Mouse (Mus musculus) urinary bladder, postnatal 4 days (tissue): ENCODE measurements around the gene Sepsecs.

Source experiments
- DNase-seq, 2 experiments: peaks; one replicate each; pipeline ENCODE4 v3.0.0; 2021 to 2022; ENCODE audit warnings: low spot score in 2 of 2

Gene Sepsecs

DNA sequence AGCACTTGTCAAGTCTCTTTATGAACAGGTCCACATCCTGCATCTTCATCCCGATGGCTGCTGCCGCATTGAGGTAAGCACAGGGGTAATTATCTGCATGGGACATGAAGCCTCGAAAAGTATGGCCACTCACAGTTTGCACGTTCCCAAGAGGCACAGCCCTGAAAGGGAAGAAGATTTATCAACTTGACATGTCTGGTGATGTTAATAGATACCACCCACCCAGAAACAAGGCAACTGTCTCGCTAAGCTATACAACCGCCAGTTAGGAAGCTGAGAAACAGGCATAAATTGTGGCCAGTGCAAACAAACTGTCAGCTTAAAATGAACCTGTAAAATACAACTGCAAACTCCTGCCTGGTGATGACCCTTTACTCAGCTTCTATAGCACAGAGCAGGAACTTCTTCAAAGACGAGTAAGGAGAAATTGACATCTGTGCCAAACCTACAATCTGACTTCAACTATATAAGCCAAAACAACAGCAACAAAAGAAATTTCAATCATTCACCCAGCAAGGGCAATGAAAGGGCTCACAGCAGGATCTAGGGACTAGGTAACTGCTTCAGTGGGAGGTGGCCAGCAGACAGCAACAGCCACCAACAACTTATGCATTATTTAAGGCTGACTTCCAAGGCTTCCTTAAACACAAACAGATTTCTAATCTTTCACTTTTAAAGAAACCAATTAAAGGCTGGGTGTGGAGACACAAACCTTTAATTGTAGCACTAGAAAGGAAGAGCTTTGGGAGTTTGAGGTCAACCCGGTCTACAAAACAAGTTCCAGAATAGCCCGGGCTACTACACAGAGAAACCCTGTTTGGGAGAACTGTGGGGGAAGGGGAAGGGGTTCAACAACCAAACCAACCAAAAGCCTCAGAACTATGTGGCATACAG, 25.3 kb downstream of the Sepsecs start:
- no peak for DNase-seq

DNA sequence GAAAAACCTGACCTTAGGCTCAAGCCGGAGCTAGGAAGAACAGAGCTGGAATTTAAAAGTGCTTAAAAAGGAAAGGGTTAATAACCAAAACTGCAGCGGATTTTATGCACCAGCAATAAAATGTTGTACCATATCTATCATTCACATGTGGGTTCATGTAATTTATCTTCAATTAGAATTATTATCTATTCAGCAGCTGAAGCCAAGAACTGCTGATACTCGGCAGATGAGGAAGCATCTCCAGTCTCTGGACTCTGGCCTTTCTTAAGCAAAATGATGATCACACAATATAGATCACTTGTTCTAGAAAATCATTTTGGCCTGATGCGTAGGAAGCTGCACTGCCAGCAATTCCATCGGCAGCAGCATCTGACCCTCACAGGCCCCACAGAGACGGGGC, 27.8 kb downstream of the Sepsecs start:
- no peak for DNase-seq

GRCm38 (mm10) chr5:52638916-52639315, 30.6 kb downstream of the Sepsecs start:
- no peak for DNase-seq

- peak in 1 of 2 experiments; percentile 42 for DNase-seq
These were observed 31.5 kb downstream of the Sepsecs start for GRCm38 (mm10) chr5:52638006-52638405.

- peak in 1 of 2 experiments; percentile 55 for DNase-seq
These were observed 32.6 kb downstream of the Sepsecs start for GRCm38 (mm10) chr5:52636923-52637322.

DNA sequence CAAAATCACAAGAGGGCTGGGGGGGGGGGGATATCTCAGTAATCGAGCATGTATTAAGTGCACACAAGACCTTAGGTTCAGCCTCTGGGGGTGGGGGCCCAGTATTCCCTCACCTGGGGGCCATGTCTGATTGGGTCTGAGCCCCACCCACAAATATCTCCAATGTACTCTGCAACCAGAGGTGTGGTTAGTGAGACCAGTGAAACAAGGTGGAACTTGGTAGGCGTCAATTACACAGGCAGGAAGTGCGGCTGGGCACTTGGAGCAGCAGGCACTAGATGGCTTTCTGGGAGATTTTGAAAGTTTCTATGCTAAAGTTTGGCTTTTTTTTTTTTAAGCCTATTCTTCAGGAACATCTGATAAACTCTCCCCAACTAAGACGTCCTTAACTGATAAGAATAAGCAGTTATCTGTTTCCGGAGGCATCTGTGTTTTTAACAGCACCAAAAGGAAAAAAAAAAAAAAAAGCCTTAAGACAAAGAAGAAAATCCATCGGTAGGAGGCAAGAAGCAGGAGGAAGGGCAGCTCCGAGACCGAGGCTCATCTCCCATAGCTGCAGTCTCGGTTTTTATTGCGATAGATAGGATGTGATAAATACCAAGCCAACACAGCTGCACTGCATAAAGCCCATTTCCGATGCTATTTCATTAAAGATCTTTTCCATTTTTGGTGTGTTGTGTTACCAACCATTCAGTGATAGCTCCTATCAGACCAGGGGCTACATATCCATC, 33.3 kb downstream of the Sepsecs start:
- DNase-seq: peak in 1 of 2 experiments; percentile 47

DNA sequence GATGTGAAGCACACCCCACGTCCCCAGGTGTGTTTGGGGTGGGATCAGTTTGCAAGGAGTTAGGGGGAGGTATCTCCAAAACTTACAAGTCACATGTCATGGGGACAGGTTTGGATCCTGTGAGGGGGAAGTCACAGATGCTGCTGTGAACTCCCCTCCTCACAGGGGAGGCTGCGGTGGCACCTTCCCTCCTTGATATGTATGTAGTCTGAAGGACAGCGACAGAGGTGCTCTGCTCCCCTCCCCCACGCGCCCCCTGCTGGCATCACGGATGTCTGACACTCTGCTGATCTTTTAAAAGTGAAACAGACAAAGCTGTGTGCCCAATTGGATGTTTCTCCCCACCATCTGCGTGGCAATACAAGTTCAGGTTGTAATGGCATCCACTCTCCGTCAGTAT, 35.5 kb downstream of the Sepsecs start:
- peak in 1 of 2 experiments; percentile 74 for DNase-seq

GRCm38 (mm10) chr5:52630541-52630940, 39.0 kb downstream of the Sepsecs start:
- DNase-seq: no peak

DNA sequence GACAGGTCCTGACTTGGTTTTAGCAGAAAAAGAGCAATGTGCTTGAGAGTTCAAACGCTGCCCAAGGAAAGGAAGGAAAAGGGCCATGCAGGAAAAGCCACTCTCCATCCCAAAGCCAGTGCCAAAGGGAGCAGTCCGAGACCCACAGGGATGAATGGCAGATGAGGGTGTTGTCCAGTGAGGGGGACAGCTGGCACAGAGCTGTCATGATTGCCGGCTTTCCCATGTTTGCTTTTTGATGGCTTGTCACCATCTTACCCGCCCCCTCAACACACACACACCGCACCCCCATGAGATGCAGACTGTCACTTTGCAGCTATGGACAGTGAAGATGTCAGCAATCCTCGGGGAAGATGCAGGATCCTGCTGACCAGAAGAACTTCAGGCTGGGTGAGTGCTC, 40.3 kb downstream of the Sepsecs start:
- no peak for DNase-seq

DNA sequence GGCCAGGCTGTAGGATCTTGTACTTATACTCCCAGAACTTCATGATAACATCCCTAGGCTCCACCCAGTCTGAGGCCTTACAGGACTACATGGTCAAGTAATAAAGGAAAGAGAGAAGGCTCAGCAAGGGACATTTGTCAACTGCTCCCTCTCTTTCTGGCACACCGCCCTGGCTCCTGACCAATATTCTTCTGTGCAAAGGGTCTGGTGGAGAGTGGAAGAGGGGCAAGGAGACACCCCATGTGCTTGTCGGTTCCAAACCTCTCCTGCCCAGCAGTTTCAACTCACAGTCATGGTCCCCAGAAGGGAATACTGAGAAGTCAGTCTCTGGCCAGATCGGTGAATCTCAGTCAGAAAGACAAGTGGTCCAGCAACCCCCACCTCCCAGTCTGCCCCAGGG, 40.7 kb downstream of the Sepsecs start:
- no peak for DNase-seq

DNA sequence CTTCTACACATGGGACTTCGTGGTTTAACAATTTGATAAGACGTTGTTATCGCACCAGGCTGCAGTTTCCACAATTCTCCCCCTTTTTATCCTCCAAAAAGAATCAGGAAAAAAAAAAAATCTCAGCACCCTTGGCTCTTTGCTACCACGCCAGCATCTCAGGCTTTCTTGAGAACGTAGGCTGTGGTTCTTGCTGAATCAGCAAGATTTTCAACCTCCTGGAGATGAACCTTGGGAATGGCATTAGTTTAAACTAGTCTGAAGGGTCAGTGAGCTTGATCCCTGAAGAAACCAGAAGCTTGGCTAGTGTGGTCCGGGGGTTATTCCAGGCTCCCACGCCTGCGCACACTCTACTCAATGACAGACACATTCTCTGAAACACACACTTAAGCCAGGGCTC, 41.8 kb downstream of the Sepsecs start:
- DNase-seq: no peak

- DNase-seq: no peak
These were observed 43.4 kb downstream of the Sepsecs start for GRCm38 (mm10) chr5:52626092-52626491.

DNA sequence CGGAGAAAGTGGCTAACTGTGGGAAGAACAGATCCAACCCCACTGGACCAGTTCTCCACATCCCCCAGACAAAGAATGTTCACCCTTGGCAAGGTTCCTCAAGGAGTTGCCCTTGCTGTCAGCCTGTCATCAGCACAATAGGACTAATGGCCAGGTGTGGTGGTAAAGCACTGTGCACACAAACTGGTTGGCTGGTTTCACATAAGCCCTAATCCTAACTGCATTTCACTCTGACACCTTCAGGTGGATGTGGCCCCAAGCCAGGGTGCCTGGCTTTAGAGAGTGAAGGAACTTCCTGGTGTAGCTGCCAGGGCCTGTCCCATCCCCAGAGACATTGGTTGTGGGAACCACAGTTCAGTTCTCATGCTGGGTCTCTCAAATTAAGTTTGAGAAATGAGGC, 44.6 kb downstream of the Sepsecs start:
- no peak for DNase-seq

DNA sequence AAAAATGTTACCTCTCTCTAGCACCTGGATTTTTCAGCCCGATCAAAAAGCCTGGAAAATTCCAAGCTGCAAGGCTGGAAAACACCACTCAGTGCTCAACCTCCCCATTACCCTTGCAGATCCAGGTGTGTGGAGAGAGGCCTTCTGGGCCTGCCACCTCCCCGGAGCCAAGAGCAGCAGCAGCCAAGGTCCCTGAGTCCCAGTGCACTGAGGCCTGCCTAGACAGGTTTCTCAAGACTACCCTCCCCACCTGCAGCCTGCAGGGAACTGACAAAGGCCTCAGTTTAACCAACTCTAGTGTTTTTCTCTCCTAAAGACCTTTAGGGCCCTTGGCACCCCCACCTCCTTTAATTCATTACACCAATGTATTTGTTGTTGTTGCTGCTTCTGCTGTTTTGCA, 46.4 kb downstream of the Sepsecs start:
- DNase-seq: no peak

DNA sequence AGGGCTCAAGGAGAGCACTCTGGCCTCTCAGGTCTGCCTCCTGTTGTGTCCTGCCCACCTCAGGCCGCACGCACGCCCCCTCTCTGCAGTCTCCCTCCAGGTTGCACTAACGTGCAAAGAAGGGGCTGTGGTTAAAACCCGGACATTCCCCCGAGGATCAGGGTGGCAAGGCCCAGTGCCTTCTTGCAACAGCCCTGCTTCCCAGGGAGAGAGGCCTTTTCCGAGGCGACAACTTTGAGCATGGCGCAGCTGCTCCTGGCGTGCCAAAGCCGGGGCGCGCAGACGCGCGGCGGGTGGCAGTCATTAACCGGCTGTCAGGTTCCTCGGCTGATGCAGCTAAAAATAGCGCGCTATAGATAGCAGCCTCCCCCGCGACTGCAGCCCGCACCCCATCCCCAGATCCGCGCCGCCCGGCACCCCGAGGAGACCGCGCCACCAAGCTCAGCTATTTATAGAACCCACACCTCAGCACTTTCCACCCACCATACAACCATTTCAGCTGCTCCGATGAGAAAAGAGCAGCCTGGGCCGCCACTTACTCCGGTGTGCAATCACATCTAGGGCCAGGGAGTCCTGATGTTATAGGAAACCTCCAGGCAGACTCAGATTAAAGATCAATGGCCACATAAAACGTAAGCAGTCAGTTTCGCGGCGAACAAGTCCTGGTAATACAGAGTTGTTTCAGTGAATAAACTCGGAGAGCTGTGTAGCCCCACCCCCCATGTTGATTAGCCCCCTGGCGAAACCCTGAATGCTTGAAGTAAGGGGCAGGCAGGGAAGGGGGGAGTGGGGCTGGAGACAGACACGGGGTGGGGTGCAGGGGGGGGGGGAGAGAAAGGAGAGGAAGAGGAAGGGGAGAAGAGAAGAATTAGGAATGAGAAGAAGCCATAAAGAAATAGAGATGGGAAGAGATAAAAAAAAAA, 50.9 kb downstream of the Sepsecs start:
- DNase-seq: no peak

DNA sequence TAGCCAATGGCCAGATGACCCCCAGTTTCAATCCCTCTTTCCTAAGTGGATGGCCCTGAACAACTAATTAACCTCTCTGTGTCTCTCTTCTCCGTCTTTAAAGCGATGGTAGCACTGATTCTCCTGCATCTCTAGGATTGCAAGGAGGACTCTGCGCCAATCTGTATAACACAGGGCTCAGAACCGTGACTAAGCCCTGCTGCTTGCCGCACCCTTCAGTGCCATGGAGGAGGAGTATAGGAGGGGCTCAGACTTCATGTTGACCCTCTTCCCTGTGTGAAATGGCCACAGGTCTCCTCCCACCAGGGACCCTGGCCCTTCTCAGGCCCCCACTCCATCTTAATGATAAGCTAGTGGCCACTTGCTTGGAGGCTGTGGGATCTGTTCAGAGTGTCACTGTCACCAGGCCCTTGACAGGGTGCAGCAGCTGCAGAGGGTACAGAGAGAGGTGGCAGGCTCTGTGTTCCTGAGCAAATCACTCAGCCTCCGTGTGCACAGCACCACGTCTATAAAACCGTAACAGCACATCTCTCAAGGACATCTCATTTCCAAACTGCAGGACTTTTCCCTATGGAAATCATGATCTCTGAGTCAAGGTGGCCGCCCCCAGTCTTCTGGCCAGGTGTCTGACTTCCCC, 51.7 kb downstream of the Sepsecs start:
- DNase-seq: no peak

- peak in 1 of 2 experiments; percentile 69 for DNase-seq
These were observed 53.0 kb downstream of the Sepsecs start for GRCm38 (mm10) chr5:52616549-52616948.

DNA sequence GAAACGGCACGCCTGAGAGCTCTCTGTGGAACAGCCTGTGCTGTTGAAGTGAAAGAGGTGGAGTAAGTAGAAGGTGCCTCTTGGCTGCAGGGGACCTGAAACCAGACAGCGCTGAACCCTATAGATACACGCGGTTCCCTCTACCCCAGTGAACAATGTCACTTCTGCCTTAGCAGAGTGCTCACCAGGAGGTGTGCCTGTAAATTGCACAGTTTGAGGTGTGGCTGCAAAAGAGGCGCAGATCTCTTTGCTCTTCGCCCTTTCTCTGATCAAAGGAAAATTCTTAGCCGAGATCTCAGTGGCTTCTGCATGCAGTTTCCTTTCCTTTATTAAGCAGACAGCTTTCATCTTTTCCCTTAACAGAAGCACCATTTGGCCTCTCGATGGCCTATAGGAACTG, 54.1 kb downstream of the Sepsecs start:
- no peak for DNase-seq

DNA sequence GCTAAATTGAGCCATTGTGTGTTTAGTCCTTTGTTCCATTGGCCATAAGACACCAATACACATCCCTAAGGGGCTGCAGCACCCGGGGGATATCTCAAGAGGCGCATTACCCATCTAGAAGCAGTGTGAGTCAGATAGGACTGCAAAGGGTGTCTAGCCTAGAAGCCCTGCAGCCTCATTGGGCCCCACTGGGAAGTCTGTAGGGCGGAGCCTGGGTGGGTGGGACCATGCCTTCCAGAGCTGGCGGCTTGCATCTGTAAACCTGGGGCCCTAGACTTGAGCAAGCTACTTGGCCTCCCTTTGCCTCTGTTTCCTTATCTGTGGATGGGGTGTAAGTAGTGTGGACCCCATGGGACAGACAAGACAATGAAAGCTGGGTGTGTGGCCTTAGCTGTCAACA, 54.8 kb downstream of the Sepsecs start:
- DNase-seq: no peak

DNA sequence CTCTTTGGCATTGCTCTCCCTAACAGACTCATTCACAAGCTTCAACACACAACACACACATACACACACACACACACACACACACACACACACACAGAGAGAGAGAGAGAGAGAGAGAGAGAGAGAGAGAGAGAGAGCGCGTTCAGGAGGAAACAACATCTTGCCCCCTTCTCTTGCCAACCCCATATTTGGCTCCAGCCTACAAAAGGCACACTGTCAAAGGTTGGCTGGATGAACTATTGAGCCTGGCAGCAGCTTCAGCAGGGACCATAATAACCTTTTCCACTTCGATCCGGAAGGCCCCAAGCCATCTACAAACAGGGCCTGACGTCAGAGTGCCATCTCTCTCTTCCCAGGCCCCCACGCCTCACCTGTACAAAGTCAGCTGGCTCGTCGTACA, 56.7 kb downstream of the Sepsecs start:
- DNase-seq: no peak

DNA sequence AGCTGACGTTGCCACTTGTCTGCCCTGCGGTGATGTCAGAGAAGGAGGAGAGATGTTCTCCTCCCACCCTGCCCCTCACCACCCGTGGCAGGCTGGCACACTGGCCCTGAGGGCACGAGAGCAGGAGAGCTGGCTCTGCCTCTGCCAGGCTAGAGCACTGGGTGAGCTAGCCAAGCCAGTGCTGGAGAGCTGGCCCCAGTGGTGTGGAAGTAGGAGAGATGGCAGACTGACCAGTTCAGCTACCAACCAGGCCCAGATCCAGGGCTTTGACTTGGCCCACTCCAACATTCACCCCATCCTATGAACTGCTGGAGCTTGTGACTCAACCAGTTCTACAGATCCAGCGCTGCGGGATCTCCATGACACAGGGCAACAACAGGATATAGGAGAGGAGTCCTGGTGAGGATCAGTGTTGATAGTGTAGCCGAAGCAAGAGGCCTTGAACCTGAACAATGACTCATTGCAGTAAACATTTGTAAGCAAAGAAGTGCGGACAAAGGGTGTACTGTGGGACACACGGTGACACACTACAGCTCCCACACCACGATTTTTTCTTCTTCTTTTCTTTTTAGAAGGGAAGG, 58.1 kb downstream of the Sepsecs start:
- no peak for DNase-seq
